Mouse (Mus musculus) C2C12 (cell line): ENCODE results near the gene Psma5. TPM values are rescaled to one million over a fixed set of nuclear protein-coding genes. Genes with fewer than 3 reads are reported as not detected.
A peak's percentile ranks its signal among the peaks of the same experiment; 100 is the strongest.
"Not testable (repeated sequence)": the region's sequence is repeated elsewhere in the genome, so short reads cannot be mapped to it uniquely, and the experiment has no call there.

Source experiments
- H3K27me3 ChIP-seq: one replicate; pipeline ENCODE4 v1.6.1; 2011; ENCODE audit not compliant: control insufficient read depth, insufficient read depth, insufficient read length
- H3K36me3 ChIP-seq: one replicate; pipeline ENCODE4 v1.6.1; 2011; ENCODE audit not compliant: control insufficient read depth, insufficient read depth
- H3K4me3 ChIP-seq: one replicate; pipeline ENCODE4 v1.5.1; 2011; ENCODE audit warnings: mild to moderate bottlenecking, control low read depth; ENCODE audit not compliant: poor library complexity, insufficient read depth, severe bottlenecking
- H3K79me2 ChIP-seq: one replicate; pipeline ENCODE4 v1.6.1; 2011; ENCODE audit not compliant: control insufficient read depth, insufficient read depth
- H3K79me3 ChIP-seq: one replicate; pipeline ENCODE4 v1.6.1; 2011; ENCODE audit warnings: low read depth, control low read depth
- H3ac ChIP-seq: one replicate; pipeline ENCODE3; 2011; ENCODE audit warnings: low read depth; ENCODE audit not compliant: control insufficient read depth, insufficient read length
- CEBPB ChIP-seq: IDR thresholded peaks from one replicate; pipeline ENCODE4 v1.6.1; 2011; ENCODE audit warnings: low read depth, mild to moderate bottlenecking, control low read depth, moderate library complexity
- CTCF ChIP-seq: IDR thresholded peaks from one replicate; pipeline ENCODE4 v1.5.1; 2011; ENCODE audit not compliant: control insufficient read depth, insufficient read depth, insufficient read length
- FOSL1 ChIP-seq: IDR thresholded peaks from one replicate; pipeline ENCODE4 v1.8.0; 2011; ENCODE audit warnings: mild to moderate bottlenecking, low read length; ENCODE audit not compliant: poor library complexity, insufficient read depth, severe bottlenecking
- MAX ChIP-seq: IDR thresholded peaks from one replicate; pipeline ENCODE4 v1.6.1; 2011; ENCODE audit warnings: mild to moderate bottlenecking, control low read depth
- MYOD1 ChIP-seq: IDR thresholded peaks from one replicate; pipeline ENCODE4 v1.6.1; 2011; ENCODE audit warnings: low read depth; ENCODE audit not compliant: control insufficient read depth, insufficient read length
- MYOG ChIP-seq: IDR thresholded peaks from one replicate; pipeline ENCODE4 v1.6.1; 2011; ENCODE audit not compliant: control insufficient read depth, insufficient read length; ENCODE audit errors: extremely low read depth
- USF1 ChIP-seq: IDR thresholded peaks from one replicate; pipeline ENCODE4 v1.6.1; 2011; ENCODE audit warnings: low read depth, mild to moderate bottlenecking, control low read depth, moderate library complexity
- polyA plus RNA-seq: library from polyadenylated mRNA; unstranded; fragments of >200 nt; fragmentation: generic; extraction: Trizol; gene quantifications from one replicate; pipeline ENCODE4 v1.2.1, GENCODE M21; 2012; ENCODE audit warnings: missing spikeins

Psma5 gene
- polyA plus RNA-seq, 1 experiment, result 289 TPM

GRCm38 (mm10) chr3:108226558-108227350 lies 30.0 kb upstream of the Psma5 start, which contains the start of gene Sypl2:
Gene Sypl2, minus strand, starts transcription at chr3:108226648.
- Histone ChIP-seq H3K4me3 (no peak within 1 kb of the TSS), H3K79me3 (no peaks in the 10 kb centered on the region), H3K79me2 (no peaks in the 10 kb centered on the region), H3K36me3 (no peaks in the 10 kb centered on the region), H3ac (no peak within 1 kb of the TSS), H3K27me3 (peaks cover 44% of the 10 kb centered on the region)
- no peak for TF ChIP-seq MYOG
- peak; percentile 3 for TF ChIP-seq USF1

DNA sequence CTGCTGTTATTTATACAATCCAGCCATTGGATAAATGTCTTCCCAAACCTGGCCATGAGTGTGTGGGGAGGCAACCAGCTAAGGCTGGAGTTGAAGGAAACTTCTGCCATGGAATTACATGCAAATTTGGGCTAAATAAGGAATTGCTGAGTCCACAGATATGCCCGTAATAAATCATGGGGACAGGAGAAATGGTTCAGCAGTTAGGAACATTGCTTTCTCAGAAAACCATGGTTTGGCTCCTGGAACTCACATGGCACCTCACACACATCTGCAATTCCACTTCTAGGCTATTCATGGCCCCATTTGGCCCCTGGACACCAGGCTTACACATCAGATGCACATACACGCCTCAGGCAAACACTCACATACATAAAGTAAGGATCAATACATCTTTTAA lies 29.2 kb upstream of the Psma5 start:
- Histone ChIP-seq H3ac (no peak overlapping the region), H3K79me3 (no peaks in the 10 kb centered on the region), H3K4me3 (no peak overlapping the region), H3K79me2 (no peaks in the 10 kb centered on the region), H3K27me3 (peaks cover 39% of the 10 kb centered on the region), H3K36me3 (no peaks in the 10 kb centered on the region)
- TF ChIP-seq MYOD1 (no peak), CTCF (no peak), CEBPB (no peak), USF1 (no peak), MAX (no peak), MYOG (no peak), FOSL1 (no peak)

DNA sequence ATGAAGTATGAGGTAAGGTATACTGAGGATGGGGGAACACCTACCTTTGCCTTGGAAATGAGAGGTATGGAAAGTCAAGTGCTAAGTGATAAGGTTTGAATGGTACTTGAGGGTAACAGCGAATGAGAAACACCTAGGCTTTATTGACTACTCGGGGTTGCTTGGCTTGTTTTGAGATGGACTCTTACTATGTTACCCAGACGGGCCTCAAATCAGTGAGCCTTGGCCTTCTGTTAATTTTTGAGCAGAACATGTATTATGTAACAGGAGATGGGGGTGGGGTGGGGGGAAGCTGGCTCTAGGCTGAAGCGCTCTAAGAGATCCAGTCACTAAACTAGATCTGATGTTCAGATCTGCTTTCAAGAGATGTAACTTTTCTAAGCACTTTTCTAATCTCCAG lies 25.1 kb upstream of the Psma5 start:
- Histone ChIP-seq H3K36me3 (no peaks in the 10 kb centered on the region), H3K79me3 (no peaks in the 10 kb centered on the region), H3K27me3 (peaks cover 14% of the 10 kb centered on the region), H3ac (no peak overlapping the region), H3K79me2 (no peaks in the 10 kb centered on the region), H3K4me3 (no peak overlapping the region)
- no peak for TF ChIP-seq MAX
- TF ChIP-seq USF1, result no peak
- no peak for TF ChIP-seq CEBPB
- no peak for TF ChIP-seq CTCF
- no peak for TF ChIP-seq MYOG
- no peak for TF ChIP-seq FOSL1
- no peak for TF ChIP-seq MYOD1

DNA sequence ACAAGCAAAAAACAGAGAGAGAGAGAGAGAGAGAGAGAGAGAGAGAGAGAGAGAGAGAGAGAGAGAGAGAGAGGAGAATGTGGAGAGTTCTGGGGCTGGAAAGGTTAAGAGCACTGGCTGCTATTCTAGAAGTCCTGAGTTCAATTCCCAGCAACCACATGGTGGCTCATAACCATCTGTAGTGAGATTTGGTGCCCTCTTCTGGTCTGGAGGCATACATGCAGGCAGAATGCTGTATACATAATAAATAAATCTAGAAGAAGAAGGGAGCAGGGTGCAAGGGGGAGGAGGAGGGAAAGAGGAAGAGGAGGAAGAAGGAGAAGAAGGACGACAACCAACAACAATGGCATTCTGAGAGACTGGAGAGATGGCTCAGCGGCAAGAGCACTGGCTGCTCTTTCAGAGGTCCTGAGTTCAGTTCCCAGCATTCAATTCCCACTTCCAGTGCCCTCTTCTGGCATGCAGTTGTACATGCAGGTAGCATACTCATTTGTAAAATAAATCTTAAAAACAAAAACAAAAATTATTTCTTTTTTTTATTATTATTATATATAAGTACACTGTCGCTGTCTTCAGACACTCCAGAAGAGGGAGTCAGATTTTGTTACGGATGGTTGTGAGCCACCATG lies 19.1 kb upstream of the Psma5 start:
- not testable (repeated sequence) for H3ac ChIP-seq, H3K79me3 ChIP-seq, H3K79me2 ChIP-seq, H3K36me3 ChIP-seq, H3K4me3 ChIP-seq
- H3K27me3 ChIP-seq, result peaks cover 11% of the 10 kb centered on the region

DNA sequence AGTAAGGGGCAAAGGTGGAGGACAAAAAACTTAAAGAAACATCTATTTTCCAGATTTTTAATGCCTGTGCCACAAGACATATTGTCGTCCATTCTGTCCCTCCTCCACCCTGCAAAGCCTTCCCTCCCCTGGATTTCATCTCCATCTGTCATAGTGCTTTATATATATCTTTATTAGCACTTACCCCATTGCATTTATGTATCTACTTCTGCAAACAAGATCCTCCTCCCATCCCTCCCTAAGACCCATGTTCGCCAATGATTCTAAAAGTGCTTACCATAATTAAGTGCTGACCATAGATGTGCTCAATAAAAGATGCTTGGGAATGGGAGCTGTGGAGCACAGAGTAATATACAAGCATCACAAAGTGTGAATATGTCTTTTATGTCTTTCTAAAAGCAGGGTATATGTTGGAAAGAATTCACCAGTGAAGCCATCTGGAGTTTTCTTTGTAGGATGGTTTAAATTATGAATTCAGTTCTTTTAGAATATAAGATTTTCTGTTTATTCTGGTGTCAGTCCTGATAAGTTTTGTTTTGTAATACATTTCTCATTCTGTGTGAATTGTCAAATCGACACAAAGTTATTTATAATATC lies 15.4 kb upstream of the Psma5 start:
- Histone ChIP-seq H3K36me3 (no peaks in the 10 kb centered on the region), H3K27me3 (peaks cover 7% of the 10 kb centered on the region), H3K79me3 (no peaks in the 10 kb centered on the region), H3K4me3 (no peak overlapping the region), H3K79me2 (no peaks in the 10 kb centered on the region), H3ac (no peak overlapping the region)
- TF ChIP-seq MYOD1 (no peak), CEBPB (no peak), USF1 (no peak), MYOG (no peak), FOSL1 (no peak), CTCF (no peak), MAX (no peak)

DNA sequence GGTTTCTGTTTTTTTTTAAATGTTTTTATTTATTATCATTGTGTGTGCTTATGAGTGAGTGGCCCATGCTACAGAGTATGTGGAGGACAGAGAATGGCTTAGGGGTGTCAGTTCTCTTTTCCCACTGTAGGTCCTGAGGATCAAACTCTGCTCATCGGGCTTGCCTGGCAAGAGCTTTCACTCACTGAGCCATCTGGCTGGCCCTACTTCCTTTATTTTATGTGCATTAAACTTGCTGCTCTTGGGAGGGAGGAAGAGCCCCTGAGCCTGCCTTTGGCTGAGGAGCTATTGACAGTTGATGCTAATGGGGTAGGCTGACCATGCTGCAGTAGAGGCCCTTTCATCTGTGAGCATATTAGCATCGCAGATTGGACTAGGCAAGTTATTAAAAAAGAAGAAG lies 9.9 kb upstream of the Psma5 start:
- no peaks in the 10 kb centered on the region for H3K36me3 ChIP-seq
- H3K4me3 ChIP-seq, result no peak overlapping the region
- TF ChIP-seq USF1 (no peak), CEBPB (no peak), CTCF (no peak), FOSL1 (no peak), MYOG (no peak), MAX (no peak), MYOD1 (no peak)
- peaks cover 6% of the 10 kb centered on the region for H3K27me3 ChIP-seq
- no peaks in the 10 kb centered on the region for H3K79me3 ChIP-seq
- no peak overlapping the region for H3ac ChIP-seq
- no peaks in the 10 kb centered on the region for H3K79me2 ChIP-seq
